Mouse (Mus musculus) granulocyte monocyte progenitor cell, adult 5-6 weeks (primary cell): Measurements from ENCODE around the gene Plch2. TPM values are rescaled to one million over a fixed set of nuclear protein-coding genes. Genes with fewer than 3 reads are reported as not detected.

Experiments used
- ATAC-seq: replicated peaks from 2 replicates; pipeline ENCODE4 v1.8.0; 2016; ENCODE audit warnings: mild to moderate bottlenecking, moderate TSS enrichment, inconsistent platforms; ENCODE audit not compliant: poor library complexity, severe bottlenecking
- total RNA-seq, 2 experiments: library from RNA; stranded (forward) in 1 of 2; stranded (reverse) in 1 of 2; fragments of 200-712, 200-1000 nt in 1 of 2; fragments of >200 nt in 1 of 2; fragmentation: Nextera tagmentation in 1 of 2; gene quantifications; 2 replicates each; pipeline ENCODE4 v1.2.3; 2014 to 2017

Gene Plch2
- total RNA-seq, 2 experiments from 2014 or later = 0.30 TPM; not detected in 1

DNA sequence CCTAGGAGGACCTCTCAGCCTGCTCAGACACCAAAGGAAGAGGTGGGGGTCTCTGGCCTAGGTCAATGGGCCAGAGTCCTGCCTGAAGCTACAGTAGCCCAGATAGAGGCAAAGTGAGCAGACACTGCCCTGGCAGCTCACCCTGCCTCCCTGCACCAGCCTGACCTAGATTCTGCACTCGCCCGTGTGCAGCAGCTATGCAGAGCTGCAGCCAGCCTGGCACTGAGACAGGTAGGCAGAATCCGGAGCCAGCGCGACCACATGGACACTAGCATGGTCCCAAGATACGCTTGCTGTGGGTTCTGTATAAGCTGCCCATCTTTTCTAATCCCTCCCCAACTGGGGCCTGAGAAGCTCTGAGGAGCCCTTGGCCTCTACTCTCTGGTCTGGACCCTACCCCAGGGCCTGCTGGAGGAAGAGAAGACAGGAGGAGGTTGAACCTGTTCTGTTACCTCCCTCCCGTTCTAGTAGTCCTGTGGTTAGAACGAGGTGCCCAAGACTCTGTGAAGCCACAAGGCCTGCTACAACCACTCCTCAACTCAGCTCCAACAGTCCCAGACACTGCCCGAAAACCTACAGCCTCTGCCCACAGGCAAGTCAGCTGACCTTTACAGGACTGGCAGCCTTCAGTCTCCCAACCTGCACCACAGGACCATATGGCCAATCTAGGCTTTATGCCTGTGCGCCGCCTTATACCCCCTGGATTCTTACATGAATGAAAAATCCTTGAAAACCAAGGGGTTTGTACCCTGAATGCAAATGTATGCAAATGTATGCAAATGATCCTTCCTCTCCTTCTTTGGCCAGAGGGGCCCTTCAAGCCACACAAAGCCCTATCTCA, 32.2 kb downstream of the Plch2 start:
- no peak for ATAC-seq

DNA sequence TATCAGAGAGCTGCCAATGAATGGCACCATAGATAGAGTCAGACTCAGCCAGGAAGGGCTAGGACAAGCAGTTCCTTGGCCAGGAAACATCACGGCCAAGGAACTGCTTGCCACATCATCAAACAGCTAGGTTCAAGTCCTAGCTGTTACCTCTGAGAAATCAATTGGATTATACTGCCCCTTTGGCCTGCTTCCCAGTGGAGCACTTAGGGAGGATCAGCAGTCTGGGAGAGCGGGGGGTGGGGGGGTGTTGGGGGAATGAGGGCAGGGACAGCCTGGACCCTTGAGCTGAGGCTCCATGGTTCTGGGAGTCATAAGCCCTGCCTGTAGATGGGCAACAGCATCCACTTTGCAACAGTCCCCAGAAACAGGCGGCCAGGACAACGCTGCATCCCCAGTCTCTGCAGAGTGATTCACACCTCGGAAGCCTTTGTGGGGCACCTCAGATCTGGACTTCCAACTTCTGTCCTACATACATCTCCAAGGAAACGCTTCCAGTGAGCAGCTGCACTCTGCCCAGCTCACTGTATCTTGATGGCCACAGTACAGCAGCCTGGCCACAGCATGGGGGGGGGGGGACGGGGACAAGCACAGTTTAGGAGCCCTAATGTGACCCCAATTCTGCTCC, 34.2 kb downstream of the Plch2 start:
- ATAC-seq = no peak

DNA sequence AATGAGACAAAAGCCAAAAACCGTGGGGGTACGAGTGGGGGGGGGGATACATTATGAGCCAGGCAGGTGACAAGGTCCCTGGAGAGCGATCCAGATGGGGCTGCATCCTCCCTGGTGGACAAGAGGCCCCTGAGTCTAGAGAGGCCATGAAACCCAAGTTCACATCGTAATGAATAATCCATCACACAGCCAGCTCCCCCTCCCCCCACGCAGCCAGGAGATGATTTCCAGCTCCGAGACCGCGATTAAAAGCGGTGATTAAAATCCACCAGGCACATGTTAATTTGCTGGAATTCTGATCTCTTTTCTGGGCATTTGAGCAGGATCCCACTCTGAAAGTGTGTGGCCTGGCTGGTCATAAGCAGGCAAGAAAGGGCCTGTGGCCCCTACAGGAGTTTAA, 35.8 kb downstream of the Plch2 start:
- ATAC-seq = no peak

DNA sequence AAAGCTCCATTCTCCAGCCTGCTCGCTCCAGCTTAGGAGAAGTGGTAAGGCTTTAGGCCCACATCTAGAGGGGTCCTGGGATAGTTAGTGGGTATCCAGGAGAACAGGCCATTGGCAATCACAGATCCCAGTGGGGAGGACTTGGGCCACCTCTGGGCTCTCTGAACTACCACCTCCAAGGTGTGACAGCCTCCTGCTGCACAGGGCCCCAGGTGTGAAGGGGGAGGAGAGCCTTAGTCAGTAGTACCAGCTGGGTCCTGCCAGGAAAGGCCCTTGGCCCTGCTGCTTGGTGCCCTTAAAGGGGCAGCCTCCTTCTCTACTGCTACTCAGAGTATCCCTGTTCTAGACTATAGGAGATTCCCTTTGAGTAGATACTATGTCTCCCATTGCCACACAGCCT, 36.4 kb downstream of the Plch2 start:
- no peak for ATAC-seq

DNA sequence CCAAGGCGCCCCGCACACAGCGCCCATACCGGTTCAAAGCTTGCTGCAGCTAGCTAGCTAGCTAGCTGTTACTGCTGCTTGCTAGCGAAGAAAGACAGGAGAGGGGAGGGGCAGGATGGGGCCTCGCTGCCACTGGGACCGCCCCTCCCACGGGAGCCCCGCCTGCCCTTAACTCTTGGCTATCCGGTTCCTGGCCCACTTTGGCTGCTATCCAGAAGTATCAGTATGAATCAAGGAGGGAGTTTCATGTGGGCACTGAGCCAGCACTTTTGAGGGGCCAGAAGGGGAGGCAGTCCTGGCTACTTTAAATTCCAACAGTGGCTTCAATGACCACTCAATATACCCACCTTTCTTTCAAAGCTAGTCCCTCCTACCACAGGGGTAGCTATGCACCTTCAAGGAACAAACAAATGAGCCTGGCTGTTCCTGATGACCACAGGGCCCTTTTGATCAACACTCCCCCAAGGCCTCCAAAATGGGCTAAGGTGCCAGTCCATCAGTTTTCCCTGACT, 37.2 kb downstream of the Plch2 start:
- no peak for ATAC-seq

DNA sequence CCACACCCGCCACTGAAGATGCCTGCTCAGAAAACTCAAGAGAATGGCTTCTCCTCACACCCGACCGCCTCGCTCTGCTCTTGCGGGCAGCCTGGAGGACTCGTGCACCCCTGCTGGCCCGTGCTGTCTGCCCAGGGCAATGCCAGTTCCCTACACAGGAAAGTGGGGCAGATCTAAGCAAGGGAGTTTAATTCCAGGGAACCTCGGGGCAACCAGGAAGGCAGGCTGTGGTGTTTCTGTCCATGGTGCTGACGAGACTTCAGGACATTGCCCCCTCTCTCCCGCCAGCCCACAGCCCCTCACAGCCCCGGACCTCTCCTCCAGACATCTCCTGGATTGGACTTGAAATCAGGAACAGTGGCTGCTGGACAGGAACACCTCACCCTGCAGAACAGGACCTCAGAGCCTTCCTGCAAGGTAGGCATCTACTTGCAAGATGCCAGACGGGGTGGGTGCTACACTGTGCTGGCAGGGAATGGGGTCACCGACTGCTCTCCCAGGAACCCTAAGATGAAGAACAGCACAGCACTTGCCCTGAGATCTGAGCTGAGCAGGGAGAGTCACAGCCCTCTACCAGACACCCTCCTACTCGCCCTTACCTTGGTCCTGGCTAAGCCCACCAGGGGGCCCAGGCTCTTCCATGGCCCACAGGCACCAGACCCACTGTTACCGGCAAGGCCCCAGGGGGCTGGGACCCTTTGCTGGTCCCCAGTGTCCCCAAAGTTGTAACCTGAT, 37.8 kb downstream of the Plch2 start:
- peak; percentile 53 for ATAC-seq

DNA sequence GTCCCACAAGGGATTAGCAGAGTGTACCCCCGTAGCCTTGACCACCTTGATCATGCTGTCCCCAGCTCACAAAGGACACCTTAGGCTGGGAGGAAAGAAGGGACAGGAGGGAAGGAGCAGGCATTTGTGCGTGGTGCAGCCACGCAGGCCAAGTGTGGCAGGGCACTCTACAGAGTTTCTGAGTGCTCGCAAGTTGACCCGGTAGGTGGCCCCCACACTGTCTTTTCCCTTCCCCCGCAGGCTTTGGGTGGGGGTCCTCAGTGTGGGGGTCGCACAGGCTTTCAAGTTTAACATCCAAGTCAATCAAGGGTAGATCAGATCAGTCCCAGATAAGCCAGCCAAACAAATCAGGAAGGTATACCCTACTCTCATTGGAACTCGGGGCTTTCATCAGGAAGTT, 38.5 kb downstream of the Plch2 start:
- no peak for ATAC-seq

DNA sequence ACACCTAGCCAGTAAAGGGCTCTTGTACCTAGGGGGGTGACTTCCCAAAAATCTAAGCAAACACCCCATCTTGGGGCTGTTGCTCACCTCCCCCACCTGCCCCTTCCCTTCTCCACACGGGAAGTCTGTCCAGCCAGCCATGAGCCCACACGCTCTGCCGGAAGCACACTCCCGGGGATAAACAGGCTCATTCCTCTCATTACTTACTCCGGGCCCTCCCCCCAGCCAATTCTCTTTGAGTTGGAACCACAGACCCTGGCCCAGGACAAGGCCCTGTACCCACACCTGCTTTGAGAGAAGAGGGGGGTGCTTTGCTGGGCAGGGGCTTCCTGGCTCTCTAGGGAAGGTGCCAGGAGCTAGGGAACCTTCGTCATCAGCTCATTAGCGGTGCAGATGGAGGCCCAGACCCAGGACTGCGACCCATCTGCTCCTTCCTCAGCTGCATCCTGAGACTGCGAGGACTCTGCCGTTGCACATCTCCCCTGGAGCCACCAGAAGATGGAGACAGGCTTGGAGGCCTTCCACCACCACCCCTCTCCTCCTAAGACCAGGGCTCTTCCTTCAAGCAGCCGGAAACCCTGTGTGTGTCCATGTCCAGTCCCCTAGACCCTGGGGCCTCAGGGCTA, 39.2 kb downstream of the Plch2 start:
- no peak for ATAC-seq

DNA sequence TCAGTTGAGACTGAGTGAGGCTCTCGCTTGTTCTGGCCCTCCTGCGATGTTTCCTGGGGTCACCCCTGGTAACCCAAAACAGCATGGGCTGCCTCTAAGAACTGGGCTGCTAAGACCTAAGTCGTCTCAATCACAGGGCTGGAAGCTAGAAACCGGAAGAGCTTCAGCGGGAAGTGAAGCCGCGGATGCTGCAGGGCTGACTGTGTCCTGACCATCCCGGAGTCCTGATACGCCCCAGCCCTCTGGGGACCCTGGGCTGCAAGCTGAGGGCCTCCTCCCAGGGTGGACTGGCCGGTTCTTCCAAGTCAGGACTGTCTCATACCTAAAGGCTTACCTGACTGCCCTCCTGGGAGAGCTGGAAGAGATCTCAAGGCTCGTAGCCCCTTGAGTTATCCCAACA, 39.8 kb downstream of the Plch2 start:
- no peak for ATAC-seq

DNA sequence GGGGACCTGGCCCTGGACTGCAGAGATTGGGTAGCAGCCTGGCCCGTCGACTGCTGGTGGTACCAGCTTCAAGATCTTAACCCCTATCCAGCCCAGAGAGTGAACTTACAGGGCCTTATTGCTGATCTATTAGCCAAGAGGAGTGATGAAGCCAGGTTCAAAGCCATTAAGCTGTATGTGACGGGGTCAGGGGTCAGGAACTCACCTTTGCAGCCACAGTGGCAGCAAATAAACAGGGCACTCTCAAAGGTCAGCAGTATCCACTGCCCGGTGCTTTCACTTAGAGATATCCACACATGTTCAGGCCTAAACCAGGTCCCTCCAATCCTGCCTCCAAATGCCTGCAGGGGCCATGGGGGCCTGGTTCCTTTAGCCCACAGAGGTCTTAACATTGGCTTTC, 41.0 kb downstream of the Plch2 start:
- no peak for ATAC-seq

DNA sequence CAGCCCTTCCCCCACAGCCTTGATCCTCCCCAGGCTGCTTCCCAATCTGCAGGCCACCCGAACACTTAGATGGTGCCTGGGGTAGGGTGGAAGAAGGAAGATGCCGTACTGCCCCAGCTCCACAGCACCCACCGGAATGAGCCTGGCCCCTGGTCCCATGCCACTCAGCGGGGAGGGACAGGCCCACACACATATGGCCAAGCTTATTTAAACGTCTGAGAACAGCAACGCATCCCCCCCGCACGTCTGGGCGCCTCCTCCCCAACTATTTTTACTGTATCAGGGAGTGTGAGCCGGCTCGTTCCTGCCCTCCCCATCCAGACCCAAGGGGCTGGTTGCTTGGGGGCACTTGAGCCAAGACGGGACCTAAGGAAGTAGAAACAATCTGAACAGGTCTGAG, 41.8 kb downstream of the Plch2 start:
- no peak for ATAC-seq

DNA sequence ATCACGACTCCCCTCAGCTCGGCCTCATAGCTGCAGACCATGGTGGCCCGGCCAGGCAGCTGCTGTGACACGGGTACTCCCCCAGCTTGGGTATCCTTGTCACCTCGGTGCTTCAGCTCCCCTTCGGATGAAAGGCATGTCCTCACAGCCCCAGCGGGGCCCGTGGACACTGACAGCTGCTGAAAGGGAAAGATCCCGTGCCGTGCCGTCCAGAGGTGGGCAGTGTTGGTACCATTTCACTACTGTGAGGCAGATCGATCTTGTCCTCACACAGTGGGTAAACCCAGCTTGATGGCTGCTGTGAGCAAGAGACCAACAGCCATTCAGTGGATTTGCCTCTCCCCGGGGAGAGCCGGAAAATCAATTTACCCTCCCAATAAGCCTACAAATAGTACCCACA, 42.3 kb downstream of the Plch2 start:
- ATAC-seq = no peak

DNA sequence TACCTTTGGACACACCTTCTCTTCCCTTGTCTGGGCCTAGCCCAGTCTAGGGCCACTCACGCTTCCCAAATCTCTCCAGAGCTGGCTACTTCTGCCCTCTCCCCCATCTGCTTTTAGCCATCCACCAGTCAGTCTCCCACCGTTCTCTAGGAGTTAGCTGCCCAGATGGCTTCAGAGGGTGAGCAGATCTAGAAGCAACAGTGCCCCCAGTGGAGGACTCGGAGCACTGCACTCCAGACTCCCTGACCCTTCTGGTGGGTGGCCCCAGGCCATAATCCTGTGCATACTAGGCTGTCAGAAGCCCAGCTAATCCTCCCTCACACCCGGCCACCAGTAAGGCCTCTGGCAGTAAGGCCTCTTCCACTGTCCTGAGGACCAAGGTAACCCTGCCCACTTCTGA, 43.8 kb downstream of the Plch2 start:
- ATAC-seq = peak; percentile 91

DNA sequence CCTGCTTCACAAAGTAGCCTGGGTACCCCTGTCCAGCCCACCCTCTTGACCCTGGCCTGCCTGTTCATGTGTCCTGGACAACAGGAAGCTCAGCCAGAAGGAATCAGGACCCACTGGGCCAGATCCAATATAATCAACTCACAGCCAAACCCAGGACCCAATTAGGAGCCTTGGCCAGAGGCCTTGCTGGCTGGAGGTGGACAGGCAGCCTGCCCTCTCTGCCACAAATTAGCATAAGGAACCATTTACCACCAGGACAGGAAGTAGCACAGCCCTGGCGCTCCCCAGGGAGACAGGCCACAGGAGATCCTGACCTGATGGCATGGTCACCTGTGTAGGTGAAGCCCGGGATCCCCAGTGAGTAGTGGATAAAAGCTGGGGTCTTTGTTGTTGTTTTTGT, 44.5 kb downstream of the Plch2 start:
- no peak for ATAC-seq

DNA sequence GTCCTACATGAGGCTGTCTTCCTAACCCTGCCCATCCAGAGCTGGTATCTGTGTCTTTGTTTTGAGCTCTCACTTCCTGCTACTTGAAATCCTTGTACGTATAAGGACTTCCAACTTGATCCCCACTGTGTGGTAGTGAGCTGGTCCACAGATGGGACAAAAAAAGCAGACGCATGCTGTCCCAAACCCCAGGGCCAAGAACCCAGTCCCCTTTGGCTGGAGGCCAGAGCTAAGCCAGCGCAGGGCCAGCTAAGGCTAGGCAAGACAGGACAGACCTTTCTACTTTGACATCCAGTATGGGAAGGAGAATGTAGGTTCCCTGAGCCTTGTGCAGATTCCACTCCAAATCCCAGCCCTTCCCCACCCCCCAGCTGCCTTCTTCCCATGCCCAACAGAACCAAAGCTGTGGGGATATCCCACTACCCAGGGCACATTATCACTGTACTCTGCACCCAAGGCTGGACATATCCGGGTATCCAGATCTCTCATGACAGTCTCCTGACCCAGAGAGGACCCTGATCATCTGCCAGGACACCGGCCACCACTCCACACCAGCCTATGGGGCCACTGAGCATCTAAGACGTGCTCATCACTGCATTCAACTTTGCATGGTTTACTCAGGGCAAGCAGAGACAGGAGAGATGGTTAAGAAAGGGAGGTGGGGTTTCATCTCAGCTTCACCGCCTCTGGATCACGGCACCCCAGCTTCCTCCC, 45.1 kb downstream of the Plch2 start:
- no peak for ATAC-seq

DNA sequence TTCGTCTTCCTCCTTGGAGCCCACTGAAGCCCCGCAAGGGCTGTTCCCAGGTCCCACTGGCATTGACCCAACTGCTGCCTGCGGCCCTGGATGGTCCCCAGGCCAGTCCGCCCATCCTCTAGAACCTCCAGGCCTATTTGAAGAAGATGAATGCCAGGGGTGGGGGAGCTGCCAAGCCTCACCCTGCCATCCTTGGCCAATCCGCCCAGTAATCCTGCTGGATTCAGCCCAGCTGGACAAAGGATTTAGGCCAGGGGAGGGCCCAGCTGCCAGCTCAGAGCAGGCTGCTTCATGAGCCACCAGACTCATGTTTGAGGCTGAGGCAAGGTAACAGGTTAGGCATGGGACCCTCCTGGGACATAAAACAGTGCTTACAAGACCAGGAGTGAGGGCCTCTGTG, 45.7 kb downstream of the Plch2 start:
- ATAC-seq = no peak

DNA sequence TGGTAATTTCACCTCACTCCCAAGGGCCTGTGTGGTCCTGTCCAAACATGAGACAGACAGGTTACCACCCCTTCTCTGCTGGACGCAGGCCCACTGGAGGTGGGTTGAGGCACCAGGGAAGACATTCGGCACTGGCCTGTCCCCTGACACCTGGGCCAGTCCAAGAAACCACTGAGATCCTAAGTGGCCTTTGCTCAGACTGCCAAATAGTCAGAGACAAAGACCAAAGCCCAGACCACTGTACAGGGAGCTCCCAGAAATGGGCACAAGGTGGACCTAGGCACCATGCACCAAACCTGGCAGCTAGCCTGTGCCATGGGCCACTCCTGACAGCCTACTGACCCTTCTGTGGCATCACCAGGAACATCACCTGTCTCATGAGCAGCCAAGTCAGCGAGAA, 47.4 kb downstream of the Plch2 start:
- ATAC-seq = no peak

DNA sequence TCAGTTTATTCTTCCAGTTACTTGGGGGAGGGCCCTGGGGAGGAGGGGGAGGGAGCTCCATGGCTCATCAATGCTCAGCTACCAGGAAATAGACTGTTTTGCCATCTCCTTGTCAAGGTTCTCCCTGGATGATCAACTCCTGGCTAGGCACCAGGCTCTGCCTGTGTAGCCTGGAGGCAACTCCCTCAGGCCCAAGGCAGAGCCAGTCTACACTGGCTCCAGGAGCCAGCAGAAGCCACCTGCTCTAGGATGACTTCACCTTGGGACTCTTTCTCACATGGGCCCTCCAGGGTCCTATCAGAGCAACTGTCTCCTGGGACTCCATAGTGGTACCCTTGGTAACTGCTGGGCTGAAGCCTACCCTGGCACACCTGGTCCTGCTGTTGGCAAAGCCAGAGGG, 48.5 kb downstream of the Plch2 start:
- ATAC-seq = no peak

DNA sequence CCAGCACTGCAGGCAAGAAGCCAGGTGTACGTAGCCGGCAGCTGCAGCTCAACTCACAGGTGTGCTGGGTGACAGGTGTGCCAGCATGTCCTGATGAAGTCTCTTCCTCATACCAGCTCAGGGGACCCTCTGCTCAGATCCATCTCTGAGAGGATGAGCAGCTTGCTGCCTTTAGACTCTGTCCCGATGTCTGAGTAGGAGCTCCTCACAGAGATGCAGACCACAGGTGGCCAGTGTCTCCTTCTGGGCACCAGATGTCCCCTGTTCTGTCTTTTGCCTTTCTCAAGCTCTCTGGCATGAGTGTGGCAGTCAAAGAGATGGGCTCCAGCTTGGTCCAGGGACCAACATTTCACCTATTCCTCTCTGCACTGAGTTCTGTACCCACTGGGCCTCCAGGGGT, 48.9 kb downstream of the Plch2 start:
- ATAC-seq = no peak

DNA sequence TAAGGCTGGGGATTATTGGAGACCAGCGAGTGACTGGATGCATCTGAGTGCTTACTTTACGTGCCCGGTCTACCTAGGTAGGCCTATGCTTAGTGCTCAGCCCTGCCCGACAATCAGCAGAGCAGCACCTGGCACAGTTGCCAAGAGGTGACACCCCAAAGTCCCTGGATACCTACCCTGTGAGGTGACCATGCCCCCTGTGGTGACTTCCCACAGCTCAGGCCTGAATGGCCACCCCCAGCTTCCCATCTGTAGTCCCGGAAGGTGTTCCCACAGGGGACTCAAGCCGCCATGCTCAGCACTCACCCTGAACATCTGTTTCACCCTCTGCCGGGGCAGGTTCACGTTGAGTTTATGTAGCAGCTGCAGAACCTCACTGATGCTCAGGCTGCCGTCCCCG, 50.3 kb downstream of the Plch2 start:
- ATAC-seq = no peak
